Mouse (Mus musculus): ENCODE data around the gene Eps8l1. TPM values are rescaled to one million over a fixed set of nuclear protein-coding genes. Genes with fewer than 3 reads are reported as not detected.
A peak's percentile ranks its signal among the peaks of the same experiment; 100 is the strongest.

Gene Eps8l1
- polyA plus RNA-seq, 1 experiment: 7.0 TPM

DNA sequence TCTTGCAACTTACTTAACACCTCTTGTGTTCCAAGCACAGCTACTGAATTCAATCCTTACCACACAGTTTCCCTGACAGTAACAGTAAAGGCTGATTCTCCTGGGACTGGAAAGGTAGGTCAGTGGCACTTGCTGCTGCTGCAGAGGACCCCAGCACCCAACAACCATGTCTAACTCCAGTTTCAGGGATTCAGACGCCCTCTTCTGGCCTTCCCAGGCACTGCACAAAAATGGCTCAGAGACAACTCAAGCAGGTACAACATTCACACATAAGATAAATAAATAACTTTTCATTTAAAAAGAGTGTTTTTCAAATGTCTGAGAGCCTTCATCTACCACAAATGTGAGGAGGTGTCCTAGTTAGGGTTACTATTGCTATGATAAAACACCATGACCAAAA, 13.3 kb upstream of the Eps8l1 start:
- Histone ChIP-seq H3K36me3 (ENCODE audit: control insufficient read depth, insufficient read depth, low read length, poor library complexity, severe bottlenecking) (peaks cover 12% of the 10 kb centered on the region), H3K4me3 (ENCODE audit: low read depth, low read length) (no peak overlapping the region), H3K27me3 (ENCODE audit: control insufficient read depth, insufficient read depth, low read length, poor library complexity, severe bottlenecking) (no peaks in the 10 kb centered on the region), H3K9me3 (replicated peaks; ENCODE audit: control insufficient read depth, insufficient read depth, low read length, poor library complexity, severe bottlenecking) (no peaks in the 10 kb centered on the region), H3K27ac (ENCODE audit: insufficient read depth, low read length) (no peak overlapping the region), H3K9ac (ENCODE audit: low read depth, poor library complexity, severe bottlenecking) (no peak overlapping the region), H3K4me1 (ENCODE audit: control insufficient read depth, insufficient read depth, low read length) (no peaks in the 10 kb centered on the region)
- TF ChIP-seq EP300 (IDR thresholded peaks at IDR 0.05; ENCODE audit: insufficient read depth, low read depth, low read length) (no peak), CTCF (IDR thresholded peaks at IDR 0.05; ENCODE audit: low read depth, low read length) (peak; percentile 58), POLR2A (IDR thresholded peaks at IDR 0.05; ENCODE audit: insufficient read depth, low read length) (no peak)

DNA sequence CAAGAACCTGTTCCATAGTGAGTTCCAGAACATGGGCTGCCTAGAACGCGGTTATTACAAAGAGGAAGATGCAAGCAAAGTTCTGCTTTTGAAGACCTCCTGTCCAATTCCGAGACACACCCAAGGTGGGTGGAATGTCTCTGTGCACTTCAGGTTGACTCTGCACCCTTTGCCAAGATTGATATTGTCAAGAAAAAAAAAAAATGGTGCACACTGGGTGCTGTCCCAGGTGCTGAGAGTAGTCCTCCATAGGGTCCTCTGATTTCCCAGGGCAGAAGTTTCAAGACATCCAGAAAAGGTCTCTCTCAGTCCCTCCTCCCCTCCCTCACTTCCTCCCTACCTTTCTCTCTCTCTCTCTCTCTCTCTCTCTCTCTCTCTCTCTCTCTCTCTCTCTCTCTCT, 12.0 kb upstream of the Eps8l1 start:
- no peak overlapping the region for H3K4me3 ChIP-seq (ENCODE audit: low read depth, low read length)
- TF ChIP-seq EP300 (IDR thresholded peaks at IDR 0.05; ENCODE audit: insufficient read depth, low read depth, low read length) (no peak), CTCF (IDR thresholded peaks at IDR 0.05; ENCODE audit: low read depth, low read length) (no peak), POLR2A (IDR thresholded peaks at IDR 0.05; ENCODE audit: insufficient read depth, low read length) (no peak)
- H3K27me3 ChIP-seq (ENCODE audit: control insufficient read depth, insufficient read depth, low read length, poor library complexity, severe bottlenecking): no peaks in the 10 kb centered on the region
- H3K36me3 ChIP-seq (ENCODE audit: control insufficient read depth, insufficient read depth, low read length, poor library complexity, severe bottlenecking): peaks cover 3% of the 10 kb centered on the region; the same call in 1 of the 2 replicates
- H3K4me1 ChIP-seq (ENCODE audit: control insufficient read depth, insufficient read depth, low read length): peaks cover 4% of the 10 kb centered on the region
- H3K27ac ChIP-seq (ENCODE audit: insufficient read depth, low read length): no peak overlapping the region
- no peak overlapping the region for H3K9ac ChIP-seq (ENCODE audit: low read depth, poor library complexity, severe bottlenecking)
- no peaks in the 10 kb centered on the region for H3K9me3 ChIP-seq (replicated peaks; ENCODE audit: control insufficient read depth, insufficient read depth, low read length, poor library complexity, severe bottlenecking)

DNA sequence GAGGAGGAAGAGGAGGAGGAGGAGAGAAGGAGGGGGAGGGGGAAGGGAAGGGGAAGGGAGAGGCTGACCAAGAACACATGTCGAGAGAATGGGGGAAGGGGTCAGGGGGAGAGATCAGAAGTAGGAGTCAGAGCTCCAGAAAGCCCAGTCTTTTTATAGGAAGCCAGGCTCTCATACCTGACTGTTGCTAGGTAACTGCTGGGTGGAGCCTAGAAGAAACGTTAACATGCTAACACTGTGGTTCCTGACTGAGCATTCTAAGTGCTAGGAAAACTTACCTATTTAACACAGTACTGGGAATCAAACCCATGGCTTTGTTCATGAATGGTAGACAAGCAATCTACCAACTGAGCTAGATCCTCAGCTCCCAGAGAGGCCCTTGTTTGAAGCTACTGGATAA, 11.3 kb upstream of the Eps8l1 start:
- H3K9ac ChIP-seq (ENCODE audit: low read depth, poor library complexity, severe bottlenecking): no peak overlapping the region
- H3K27ac ChIP-seq (ENCODE audit: insufficient read depth, low read length): no peak overlapping the region
- no peak overlapping the region for H3K4me3 ChIP-seq (ENCODE audit: low read depth, low read length)
- TF ChIP-seq CTCF (IDR thresholded peaks at IDR 0.05; ENCODE audit: low read depth, low read length) (no peak), POLR2A (IDR thresholded peaks at IDR 0.05; ENCODE audit: insufficient read depth, low read length) (no peak)
- peaks cover 4% of the 10 kb centered on the region for H3K4me1 ChIP-seq (ENCODE audit: control insufficient read depth, insufficient read depth, low read length)
- H3K27me3 ChIP-seq (ENCODE audit: control insufficient read depth, insufficient read depth, low read length, poor library complexity, severe bottlenecking): no peaks in the 10 kb centered on the region
- no peaks in the 10 kb centered on the region for H3K36me3 ChIP-seq (ENCODE audit: control insufficient read depth, insufficient read depth, low read length, poor library complexity, severe bottlenecking)
- H3K9me3 ChIP-seq (replicated peaks; ENCODE audit: control insufficient read depth, insufficient read depth, low read length, poor library complexity, severe bottlenecking): no peaks in the 10 kb centered on the region

DNA sequence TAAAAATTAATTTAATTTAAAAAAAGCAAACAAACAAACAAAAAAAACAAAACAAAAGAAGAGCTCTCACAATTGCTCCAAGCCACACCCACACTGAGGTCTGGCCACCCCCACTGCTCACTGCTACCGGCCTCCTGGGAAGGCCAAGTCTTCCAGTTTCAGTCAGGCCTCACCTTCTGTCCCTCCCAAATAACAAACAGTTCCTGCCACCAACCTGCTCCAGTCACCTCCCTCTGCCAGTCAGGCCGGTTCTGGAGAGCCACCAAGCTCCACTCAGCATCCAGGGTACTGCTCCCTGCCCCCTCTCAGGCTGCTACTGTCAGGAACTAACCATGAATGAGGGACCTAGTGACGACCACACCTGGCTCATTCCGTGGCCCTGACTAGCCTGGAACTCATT, 7.8 kb upstream of the Eps8l1 start:
- Histone ChIP-seq H3K9ac (ENCODE audit: low read depth, poor library complexity, severe bottlenecking) (no peak overlapping the region), H3K36me3 (ENCODE audit: control insufficient read depth, insufficient read depth, low read length, poor library complexity, severe bottlenecking) (no peaks in the 10 kb centered on the region), H3K9me3 (replicated peaks; ENCODE audit: control insufficient read depth, insufficient read depth, low read length, poor library complexity, severe bottlenecking) (no peaks in the 10 kb centered on the region; the same call in 1 of the 2 replicates), H3K27ac (ENCODE audit: insufficient read depth, low read length) (peak overlapping the region; percentile 26; the same call in 1 of the 2 replicates), H3K4me1 (ENCODE audit: control insufficient read depth, insufficient read depth, low read length) (peaks cover 4% of the 10 kb centered on the region), H3K4me3 (ENCODE audit: low read depth, low read length) (no peak overlapping the region), H3K27me3 (ENCODE audit: control insufficient read depth, insufficient read depth, low read length, poor library complexity, severe bottlenecking) (no peaks in the 10 kb centered on the region)
- TF ChIP-seq EP300 (IDR thresholded peaks at IDR 0.05; ENCODE audit: insufficient read depth, low read depth, low read length) (no peak), POLR2A (IDR thresholded peaks at IDR 0.05; ENCODE audit: insufficient read depth, low read length) (no peak), CTCF (IDR thresholded peaks at IDR 0.05; ENCODE audit: low read depth, low read length) (no peak)

DNA sequence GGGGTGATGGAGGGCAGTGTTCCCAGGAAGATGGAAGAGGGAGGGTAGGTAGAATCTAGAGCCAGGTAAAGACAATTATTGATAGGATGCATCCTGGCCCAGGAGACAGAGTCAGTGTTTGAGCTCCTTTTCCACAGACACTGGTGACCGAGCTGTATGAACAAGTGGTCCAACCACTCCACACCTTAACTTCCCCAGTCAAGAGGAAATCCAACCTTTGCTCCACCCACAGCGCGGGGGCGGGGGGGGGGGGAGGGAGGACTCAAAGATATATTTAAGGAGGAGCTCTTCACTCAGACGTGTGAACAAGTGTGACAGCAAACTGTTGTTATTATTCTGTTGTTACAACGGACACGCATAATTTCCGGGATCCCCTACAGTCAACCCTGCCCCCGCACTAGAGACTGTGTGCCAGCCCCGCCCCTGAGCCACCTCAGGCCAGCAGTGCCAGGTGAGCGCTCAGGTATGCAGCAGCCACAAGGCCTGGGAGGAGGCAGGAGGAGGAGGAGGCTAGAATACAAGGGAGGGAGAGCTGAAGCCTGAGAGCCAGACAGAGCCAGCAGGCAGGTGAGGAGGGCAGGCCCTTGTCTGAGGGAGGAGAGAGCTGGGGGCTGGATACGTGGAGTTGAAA, 3.8 kb downstream of the Eps8l1 start:
- Histone ChIP-seq H3K9me3 (replicated peaks; ENCODE audit: control insufficient read depth, insufficient read depth, low read length, poor library complexity, severe bottlenecking) (no peaks in the 10 kb centered on the region), H3K4me3 (ENCODE audit: low read depth, low read length) (no peak overlapping the region), H3K9ac (ENCODE audit: low read depth, poor library complexity, severe bottlenecking) (no peak overlapping the region), H3K27ac (ENCODE audit: insufficient read depth, low read length) (no peak overlapping the region), H3K4me1 (ENCODE audit: control insufficient read depth, insufficient read depth, low read length) (peaks cover 3% of the 10 kb centered on the region), H3K27me3 (ENCODE audit: control insufficient read depth, insufficient read depth, low read length, poor library complexity, severe bottlenecking) (no peaks in the 10 kb centered on the region), H3K36me3 (ENCODE audit: control insufficient read depth, insufficient read depth, low read length, poor library complexity, severe bottlenecking) (no peaks in the 10 kb centered on the region)
- TF ChIP-seq CTCF (IDR thresholded peaks at IDR 0.05; ENCODE audit: low read depth, low read length): no peak
- no peak for TF ChIP-seq POLR2A (IDR thresholded peaks at IDR 0.05; ENCODE audit: insufficient read depth, low read length)
- TF ChIP-seq EP300 (IDR thresholded peaks at IDR 0.05; ENCODE audit: insufficient read depth, low read depth, low read length): no peak

DNA sequence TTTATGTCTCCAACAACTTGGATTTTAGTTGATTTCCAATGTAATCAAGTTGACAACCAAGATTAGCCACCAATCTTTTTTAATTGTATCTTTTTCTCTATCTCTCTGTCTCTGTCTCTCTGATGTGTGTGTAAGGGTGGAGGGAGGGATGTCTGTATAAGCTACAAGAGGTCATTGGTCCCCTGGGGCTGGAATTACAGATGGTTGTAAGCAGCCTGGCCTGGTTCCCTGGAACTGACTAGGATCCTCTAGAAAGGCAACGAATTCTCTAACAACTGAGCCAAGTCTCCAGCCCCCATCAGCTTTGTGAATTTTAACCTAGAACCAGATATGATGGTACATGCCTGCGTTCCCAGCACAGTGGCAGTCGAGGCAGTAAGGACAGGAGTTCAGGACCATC, 7.3 kb downstream of the Eps8l1 start:
- Histone ChIP-seq H3K27ac (ENCODE audit: insufficient read depth, low read length) (no peak overlapping the region), H3K9ac (ENCODE audit: low read depth, poor library complexity, severe bottlenecking) (no peak overlapping the region), H3K27me3 (ENCODE audit: control insufficient read depth, insufficient read depth, low read length, poor library complexity, severe bottlenecking) (no peaks in the 10 kb centered on the region), H3K9me3 (replicated peaks; ENCODE audit: control insufficient read depth, insufficient read depth, low read length, poor library complexity, severe bottlenecking) (no peaks in the 10 kb centered on the region), H3K36me3 (ENCODE audit: control insufficient read depth, insufficient read depth, low read length, poor library complexity, severe bottlenecking) (no peaks in the 10 kb centered on the region), H3K4me1 (ENCODE audit: control insufficient read depth, insufficient read depth, low read length) (peaks cover 3% of the 10 kb centered on the region), H3K4me3 (ENCODE audit: low read depth, low read length) (no peak overlapping the region)
- no peak for TF ChIP-seq EP300 (IDR thresholded peaks at IDR 0.05; ENCODE audit: insufficient read depth, low read depth, low read length)
- no peak for TF ChIP-seq CTCF (IDR thresholded peaks at IDR 0.05; ENCODE audit: low read depth, low read length)
- TF ChIP-seq POLR2A (IDR thresholded peaks at IDR 0.05; ENCODE audit: insufficient read depth, low read length): no peak
